Mouse (Mus musculus) frontal cortex, adult (tissue): ENCODE measurements at regions not wholly inside any gene's neighbourhood (a gene's known extent, or its start where the extent isn't known, plus 50 kb on each side); places are given as distances from the start of the nearest gene placed in this dataset.

Source experiments
- ATAC-seq: cut with Nextera tagmentation; 2 replicates; pipeline ENCODE4 v1.9.2; 2017; ENCODE audit warnings: mild to moderate bottlenecking, moderate library complexity, mixed read lengths; ENCODE audit not compliant: low TSS enrichment

- no peak for ATAC-seq
These were observed 62.2 kb downstream of the Gm17728 start for GRCm38 (mm10) chr17:9484098-9484497.

GRCm38 (mm10) chr17:9484566-9484965 lies 62.7 kb downstream of the Gm17728 start:
- ATAC-seq, result no peak

GRCm38 (mm10) chr17:9529340-9529739 lies 107.5 kb downstream of the Gm17728 start:
- ATAC-seq, result no peak

GRCm38 (mm10) chr17:9536090-9536489 lies 114.2 kb downstream of the Gm17728 start:
- ATAC-seq, result no peak

GRCm38 (mm10) chr17:9538371-9538770 lies 116.5 kb downstream of the Gm17728 start:
- no peak for ATAC-seq

GRCm38 (mm10) chr17:9540156-9540555 lies 118.3 kb downstream of the Gm17728 start:
- no peak for ATAC-seq

GRCm38 (mm10) chr17:9543224-9543797 lies 121.5 kb downstream of the Gm17728 start:
- ATAC-seq, result no peak

- no peak for ATAC-seq
These were observed 112.0 kb downstream of the Pabpc6 start for GRCm38 (mm10) chr17:9557544-9557943.

- no peak for ATAC-seq
These were observed 102.7 kb downstream of the Pabpc6 start for GRCm38 (mm10) chr17:9566846-9567245.

- ATAC-seq, result peak; percentile 47; the same call in 1 of the 2 replicates
These were observed 89.8 kb downstream of the Pabpc6 start for GRCm38 (mm10) chr17:9579401-9580371.

GRCm38 (mm10) chr17:9598131-9598530 lies 71.4 kb downstream of the Pabpc6 start:
- no peak for ATAC-seq

- ATAC-seq, result no peak
These were observed 69.1 kb downstream of the Pabpc6 start for GRCm38 (mm10) chr17:9600459-9600858.
